Mouse (Mus musculus) neural tube, embryonic 11.5 days (tissue): ENCODE data around the gene Rreb1. TPM values are rescaled to one million over a fixed set of nuclear protein-coding genes. Genes with fewer than 3 reads are reported as not detected.

ENCODE experiments used
- ATAC-seq: fragments of 200-750 bp; cut with Nextera tagmentation; 2 replicates; pipeline ENCODE4 v1.8.0; 2017; ENCODE audit warnings: moderate number of reproducible peaks, mild to moderate bottlenecking, moderate TSS enrichment, moderate library complexity; ENCODE audit not compliant: insufficient read depth, low FRiP score, low TSS enrichment
- DNase-seq: peaks from one replicate; pipeline ENCODE4 v3.0.0-alpha.2; 2015; ENCODE audit warnings: low spot score
- H3K27ac ChIP-seq: fragments of 300-500 bp; sonication (generic); 2 replicates; pipeline ENCODE4 v1.5.1; 2014; ENCODE audit warnings: low read depth, mild to moderate bottlenecking, low read length
- H3K27me3 ChIP-seq: fragments of 300-500 bp; sonication (generic); 2 replicates; pipeline ENCODE4 v1.6.1; 2014; ENCODE audit warnings: mild to moderate bottlenecking, low read length, mixed read lengths; ENCODE audit not compliant: control insufficient read depth, insufficient read depth
- H3K36me3 ChIP-seq: fragments of 300-500 bp; sonication (generic); 2 replicates; pipeline ENCODE4 v1.6.1; 2014; ENCODE audit warnings: mild to moderate bottlenecking, low read length, moderate library complexity, mixed read lengths; ENCODE audit not compliant: control insufficient read depth, insufficient read depth
- H3K4me1 ChIP-seq: fragments of 300-500 bp; sonication (generic); 2 replicates; pipeline ENCODE4 v1.6.1; 2014; ENCODE audit warnings: low read length, mixed read lengths; ENCODE audit not compliant: control insufficient read depth, insufficient read depth
- H3K4me2 ChIP-seq: fragments of 300-500 bp; sonication (generic); 2 replicates; pipeline ENCODE4 v1.6.1; 2014; ENCODE audit warnings: low read depth, mild to moderate bottlenecking, moderate library complexity
- H3K4me3 ChIP-seq: fragments of 300-500 bp; sonication (generic); 2 replicates; pipeline ENCODE4 v1.5.1; 2014; ENCODE audit warnings: low read depth, low read length
- H3K9ac ChIP-seq: fragments of 300-500 bp; sonication (generic); 2 replicates; pipeline ENCODE4 v1.6.1; 2014; ENCODE audit warnings: mild to moderate bottlenecking, low read length
- H3K9me3 ChIP-seq: fragments of 300-500 bp; sonication (generic); 2 replicates; pipeline ENCODE4 v1.6.1; 2016; ENCODE audit warnings: low read length; ENCODE audit not compliant: control insufficient read depth
- WGBS: fragments of 180-500 bp; shearing (Covaris S2); extraction: QIAGEN DNeasy Blood & Tissue Kit; methylation state at CpG from one replicate; pipeline ENCODE4 v1.1.7; 2014; 5-methylcytosine and 5-hydroxymethylcytosine counted together
- polyA plus RNA-seq: library from polyadenylated mRNA; unstranded; fragments of >200 nt; fragmentation: Nextera tagmentation; extraction: Ambion mirVana; gene quantifications from 2 replicates; pipeline ENCODE4 v1.2.1, GENCODE M21; 2014

Rreb1 gene
- polyA plus RNA-seq, 1 experiment from 2014 or later: 5.9 TPM

GRCm38 (mm10) chr13:37894756-37895155 lies 116.6 kb downstream of the Rreb1 start:
- no peaks in the 10 kb centered on the region for H3K36me3 ChIP-seq
- H3K27me3 ChIP-seq: no peaks in the 10 kb centered on the region
- H3K4me2 ChIP-seq: no peak overlapping the region
- no peak overlapping the region for H3K9ac ChIP-seq
- DNase-seq (no peak), ATAC-seq (no peak)
- H3K27ac ChIP-seq: no peak overlapping the region
- no peaks in the 10 kb centered on the region for H3K9me3 ChIP-seq
- H3K4me1 ChIP-seq: no peaks in the 10 kb centered on the region
- 78% methylated on average over 8 of the region's 8 CpGs for WGBS
- no peak overlapping the region for H3K4me3 ChIP-seq

GRCm38 (mm10) chr13:37895564-37896254 lies 117.5 kb downstream of the Rreb1 start:
- no peaks in the 10 kb centered on the region for H3K27me3 ChIP-seq
- H3K4me1 ChIP-seq: no peaks in the 10 kb centered on the region
- H3K36me3 ChIP-seq: no peaks in the 10 kb centered on the region
- H3K9me3 ChIP-seq: no peaks in the 10 kb centered on the region
- DNase-seq (no peak), ATAC-seq (no peak)
- WGBS: 88% methylated on average over 6 of the region's 6 CpGs
- H3K27ac ChIP-seq: no peak overlapping the region
- no peak overlapping the region for H3K4me3 ChIP-seq
- H3K9ac ChIP-seq: no peak overlapping the region
- H3K4me2 ChIP-seq: no peak overlapping the region

- ATAC-seq: no peak
- WGBS: 93% methylated on average over 1 of the region's 1 CpGs
- no peaks in the 10 kb centered on the region for H3K36me3 ChIP-seq
Measured at GRCm38 (mm10) chr13:37896423-37896822, 118.2 kb downstream of the Rreb1 start.

GRCm38 (mm10) chr13:37898772-37899171 lies 120.6 kb downstream of the Rreb1 start:
- no peak for DNase-seq
- Histone ChIP-seq H3K9me3 (no peaks in the 10 kb centered on the region), H3K27ac (no peak overlapping the region), H3K4me3 (no peak overlapping the region), H3K4me1 (no peaks in the 10 kb centered on the region), H3K27me3 (no peaks in the 10 kb centered on the region), H3K36me3 (no peaks in the 10 kb centered on the region), H3K4me2 (no peak overlapping the region), H3K9ac (no peak overlapping the region)
- WGBS: 89% methylated on average over 5 of the region's 5 CpGs
- no peak for ATAC-seq

More at GRCm38 (mm10) chr13:37896423-37896822, 118.2 kb downstream of the Rreb1 start:
- Histone ChIP-seq H3K4me1 (no peaks in the 10 kb centered on the region), H3K9ac (no peak overlapping the region), H3K9me3 (no peaks in the 10 kb centered on the region), H3K4me2 (no peak overlapping the region), H3K4me3 (no peak overlapping the region), H3K27me3 (no peaks in the 10 kb centered on the region), H3K27ac (no peak overlapping the region)
- no peak for DNase-seq

- Histone ChIP-seq H3K9me3 (no peaks in the 10 kb centered on the region), H3K27ac (no peak overlapping the region), H3K4me3 (no peak overlapping the region), H3K4me2 (no peak overlapping the region), H3K4me1 (no peaks in the 10 kb centered on the region), H3K9ac (no peak overlapping the region), H3K27me3 (no peaks in the 10 kb centered on the region), H3K36me3 (no peaks in the 10 kb centered on the region)
- ATAC-seq (no peak), DNase-seq (no peak)
- 94% methylated on average over 3 of the region's 3 CpGs for WGBS
Measured at GRCm38 (mm10) chr13:37903036-37903435, 124.8 kb downstream of the Rreb1 start.

- 95% methylated on average over 4 of the region's 4 CpGs for WGBS
- Histone ChIP-seq H3K9ac (no peak overlapping the region), H3K27me3 (no peaks in the 10 kb centered on the region), H3K4me1 (no peaks in the 10 kb centered on the region), H3K4me3 (no peak overlapping the region), H3K4me2 (no peak overlapping the region), H3K9me3 (no peaks in the 10 kb centered on the region), H3K36me3 (no peaks in the 10 kb centered on the region), H3K27ac (no peak overlapping the region)
- DNase-seq: no peak
- ATAC-seq: no peak
Measured at GRCm38 (mm10) chr13:37903476-37903875, 125.3 kb downstream of the Rreb1 start.

- no peaks in the 10 kb centered on the region for H3K4me1 ChIP-seq
- H3K9ac ChIP-seq: no peak overlapping the region
- no peak overlapping the region for H3K4me2 ChIP-seq
- H3K36me3 ChIP-seq: no peaks in the 10 kb centered on the region
- H3K4me3 ChIP-seq: no peak overlapping the region
- no peaks in the 10 kb centered on the region for H3K9me3 ChIP-seq
- no peaks in the 10 kb centered on the region for H3K27me3 ChIP-seq
- DNase-seq: no peak
- H3K27ac ChIP-seq: no peak overlapping the region
- no peak for ATAC-seq
- 94% methylated on average over 6 of the region's 6 CpGs for WGBS
Measured at GRCm38 (mm10) chr13:37904436-37904835, 126.2 kb downstream of the Rreb1 start.

GRCm38 (mm10) chr13:37908061-37908460 lies 129.9 kb downstream of the Rreb1 start:
- DNase-seq: no peak
- H3K4me1 ChIP-seq: no peaks in the 10 kb centered on the region
- no peaks in the 10 kb centered on the region for H3K9me3 ChIP-seq
- H3K27me3 ChIP-seq: no peaks in the 10 kb centered on the region
- WGBS: 88% methylated on average over 9 of the region's 9 CpGs
- H3K4me3 ChIP-seq: no peak overlapping the region
- no peak overlapping the region for H3K4me2 ChIP-seq
- no peak overlapping the region for H3K9ac ChIP-seq
- no peak for ATAC-seq
- H3K36me3 ChIP-seq: no peaks in the 10 kb centered on the region
- no peak overlapping the region for H3K27ac ChIP-seq

GRCm38 (mm10) chr13:37908493-37908892 lies 130.3 kb downstream of the Rreb1 start:
- no peaks in the 10 kb centered on the region for H3K9me3 ChIP-seq
- no peak overlapping the region for H3K4me2 ChIP-seq
- 85% methylated on average over 6 of the region's 6 CpGs for WGBS
- no peak overlapping the region for H3K9ac ChIP-seq
- ATAC-seq (no peak), DNase-seq (no peak)
- H3K4me1 ChIP-seq: no peaks in the 10 kb centered on the region
- no peak overlapping the region for H3K27ac ChIP-seq
- no peaks in the 10 kb centered on the region for H3K27me3 ChIP-seq
- no peak overlapping the region for H3K4me3 ChIP-seq
- H3K36me3 ChIP-seq: no peaks in the 10 kb centered on the region
